Mouse (Mus musculus): ENCODE results near the gene Tbkbp1.
A peak's percentile ranks its signal among the peaks of the same experiment; 100 is the strongest.

The Tbkbp1 gene

DNA sequence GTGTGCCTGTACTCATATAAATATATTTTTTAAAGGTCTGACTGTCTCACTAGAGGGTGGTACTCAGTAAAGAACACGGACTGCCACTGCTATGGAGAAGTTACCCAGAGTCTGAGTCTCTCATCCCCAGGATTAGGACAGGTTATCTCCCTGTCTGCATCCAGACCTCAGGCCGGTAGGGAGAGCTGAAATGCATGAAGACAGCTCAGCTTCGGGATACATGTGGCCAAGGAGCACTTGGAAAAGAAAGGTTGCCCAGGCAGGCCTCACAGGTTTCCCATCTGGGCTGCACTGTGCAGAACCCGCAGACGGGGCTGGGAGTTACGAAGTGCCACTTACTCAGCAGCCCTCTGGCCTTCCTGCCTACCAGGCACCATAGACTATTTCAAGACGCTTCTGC lies 5.7 kb upstream of the Tbkbp1 start:
- DNase-seq (ENCODE audit: low spot score in 2 of 2), result no peak

GRCm38 (mm10) chr11:97152662-97153287 lies 1.5 kb upstream of the Tbkbp1 start:
- DNase-seq (ENCODE audit: low spot score in 2 of 2), result no peak

DNA sequence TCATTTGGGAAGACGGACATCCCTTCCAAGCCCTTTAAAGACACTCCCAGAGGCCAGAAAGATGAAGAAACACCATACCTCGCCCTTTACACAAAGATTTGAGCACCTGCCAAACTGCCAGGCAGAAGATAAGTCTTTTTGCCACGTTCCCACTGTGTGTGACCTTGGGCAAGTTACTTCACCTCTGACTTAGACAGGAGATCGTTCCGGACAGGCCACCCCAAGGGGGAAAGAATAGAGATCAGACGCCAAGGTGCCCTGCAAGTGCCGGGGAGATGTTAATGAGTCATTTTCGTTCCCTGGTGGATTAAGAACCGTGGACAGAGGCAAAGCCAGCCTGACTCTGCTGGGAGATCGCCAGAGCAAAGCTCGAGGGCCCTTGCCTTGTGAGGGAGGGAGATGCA lies 730 bp upstream of the Tbkbp1 start:
- DNase-seq (ENCODE audit: low spot score in 2 of 2), result no peak

- DNase-seq (ENCODE audit: low spot score in 2 of 2), result peak in 1 of 2 experiments; percentile 51
Measured at GRCm38 (mm10) chr11:97150411-97151330, 624 bp downstream of the Tbkbp1 start.

DNA sequence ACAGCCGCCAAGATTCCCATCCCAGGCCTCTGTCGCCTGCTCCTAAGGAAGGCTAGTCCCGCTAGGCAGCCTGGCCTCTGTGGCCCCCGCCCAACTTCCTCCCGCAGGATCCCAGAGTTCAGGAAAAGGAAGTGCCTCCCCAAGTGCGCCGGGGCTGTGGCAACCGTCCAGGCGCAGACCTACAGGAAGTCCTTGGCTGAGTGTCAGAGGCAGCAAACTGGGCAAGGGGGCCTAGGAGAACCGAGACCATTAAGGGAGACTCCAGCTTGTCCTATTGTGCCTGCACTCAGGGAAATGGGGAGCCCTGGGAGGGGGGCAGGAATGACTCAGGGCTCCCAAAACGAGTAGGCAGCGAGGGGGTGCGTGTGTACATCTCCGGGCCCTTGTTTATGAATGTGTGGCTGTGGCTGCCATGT lies 1.3 kb downstream of the Tbkbp1 start:
- peak; percentile 45 to 66 for DNase-seq (ENCODE audit: low spot score in 2 of 2)

- no peak for DNase-seq (ENCODE audit: low spot score in 2 of 2)
Measured at GRCm38 (mm10) chr11:97149026-97149425, 2.3 kb downstream of the Tbkbp1 start.

- DNase-seq (ENCODE audit: low spot score in 2 of 2), result no peak
Measured at GRCm38 (mm10) chr11:97148591-97148990, 2.7 kb downstream of the Tbkbp1 start.

- DNase-seq (ENCODE audit: low spot score in 2 of 2), result no peak
Measured at GRCm38 (mm10) chr11:97147333-97147732, 4.0 kb downstream of the Tbkbp1 start.

GRCm38 (mm10) chr11:97146724-97147123 lies 4.6 kb downstream of the Tbkbp1 start:
- peak; percentile 83 to 89 for DNase-seq (ENCODE audit: low spot score in 2 of 2)

- DNase-seq (ENCODE audit: low spot score in 2 of 2), result no peak
Measured at GRCm38 (mm10) chr11:97145951-97146350, 5.3 kb downstream of the Tbkbp1 start.

GRCm38 (mm10) chr11:97145320-97145719 lies 6.0 kb downstream of the Tbkbp1 start:
- DNase-seq (ENCODE audit: low spot score in 2 of 2), result no peak

GRCm38 (mm10) chr11:97143196-97143900 lies 7.9 kb downstream of the Tbkbp1 start:
- no peak for DNase-seq (ENCODE audit: low spot score in 2 of 2)

DNA sequence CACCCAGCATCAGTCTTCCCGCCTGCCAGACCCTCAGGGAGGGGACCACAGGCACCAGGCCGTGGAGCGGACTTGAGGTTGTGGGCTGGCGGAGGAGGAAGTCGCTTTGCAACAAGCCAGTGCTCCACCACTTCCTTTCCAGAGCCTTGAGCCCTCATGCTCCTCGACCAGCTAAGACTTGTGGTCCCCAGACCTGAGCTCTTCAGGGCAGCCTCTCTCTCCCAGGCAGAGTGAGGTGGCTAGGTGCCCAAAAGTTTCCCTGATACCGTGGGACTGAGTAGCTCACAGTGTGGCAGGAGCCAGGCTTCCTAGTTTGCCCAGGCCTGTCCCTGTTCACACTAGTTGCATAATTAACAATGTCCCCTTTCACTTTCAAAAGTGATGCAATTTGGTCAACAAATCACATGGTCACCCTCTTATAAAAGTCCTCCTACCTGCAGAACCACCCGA lies 9.1 kb downstream of the Tbkbp1 start:
- DNase-seq (ENCODE audit: low spot score in 2 of 2), result no peak

DNA sequence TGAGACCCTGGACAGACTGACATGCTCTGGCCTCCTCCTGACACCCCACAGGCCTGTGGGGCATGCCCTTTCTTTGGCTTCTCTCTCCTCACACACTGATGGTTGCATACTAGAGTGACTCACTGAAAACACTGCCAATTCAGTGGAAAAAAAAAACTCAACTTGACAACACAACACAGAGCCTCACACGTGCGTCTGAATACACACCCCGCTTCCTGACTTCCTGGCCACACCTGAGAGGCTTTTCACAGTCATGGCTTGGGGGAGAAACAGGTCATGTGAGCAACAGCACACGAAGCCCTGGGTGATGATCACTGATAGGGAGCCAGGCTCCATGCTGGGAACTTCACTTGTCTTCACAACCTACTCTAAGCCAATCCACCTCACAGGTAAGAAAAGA lies 10.5 kb downstream of the Tbkbp1 start:
- DNase-seq (ENCODE audit: low spot score in 2 of 2), result no peak

DNA sequence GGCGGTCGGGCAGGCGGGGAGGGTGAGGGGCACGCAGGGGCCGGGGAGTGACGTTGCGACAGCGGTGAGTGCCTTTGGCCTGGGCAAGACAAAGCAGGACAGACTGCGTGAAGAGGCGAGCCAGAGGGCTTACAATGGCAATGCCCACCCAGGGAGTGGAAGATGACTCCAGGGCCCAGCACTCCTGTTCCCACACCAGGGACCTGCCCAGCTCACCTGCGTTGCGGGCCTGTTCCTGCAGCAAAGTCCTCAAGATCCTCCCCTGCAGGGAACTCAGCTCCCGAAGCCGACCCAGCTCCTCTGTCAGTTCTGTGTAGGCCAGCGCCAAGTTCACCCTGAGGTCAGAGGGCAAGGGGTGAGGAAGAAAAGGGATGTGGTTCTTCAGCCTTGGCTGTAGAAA lies 12.0 kb downstream of the Tbkbp1 start:
- DNase-seq (ENCODE audit: low spot score in 2 of 2), result no peak

DNA sequence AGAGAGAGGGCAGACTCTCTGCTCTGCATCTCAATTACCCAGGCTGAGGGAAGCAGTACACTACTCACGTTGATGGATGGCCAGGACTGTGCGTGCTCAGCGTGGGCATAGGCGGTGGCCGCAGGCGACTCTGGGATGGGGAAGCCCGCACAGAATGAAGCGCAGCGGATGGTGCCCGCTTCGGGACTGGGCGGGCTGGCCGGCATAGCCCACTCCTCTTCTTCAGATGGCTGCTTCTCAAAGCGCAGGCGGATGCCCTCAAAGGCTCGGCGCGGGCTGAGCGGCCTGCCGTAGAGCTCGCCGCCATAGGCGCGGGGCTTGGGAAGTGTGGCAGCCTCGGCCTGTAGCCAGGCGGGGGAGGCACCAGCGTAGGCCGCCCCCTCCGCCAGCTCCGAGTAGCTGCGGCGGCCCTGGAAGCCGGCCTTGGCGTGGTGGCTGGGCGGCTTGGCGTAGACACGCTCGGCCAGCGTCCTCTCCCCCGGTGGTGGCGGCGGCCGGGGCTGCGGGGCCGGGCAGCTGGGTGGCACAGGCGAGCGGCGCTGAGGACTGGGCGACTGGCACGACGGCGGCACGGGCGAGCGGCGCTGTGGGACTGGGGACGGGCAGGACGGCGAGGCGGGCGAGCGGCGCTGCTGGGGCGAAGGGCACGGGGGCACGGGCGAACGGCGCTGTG lies 12.6 kb downstream of the Tbkbp1 start:
- DNase-seq (ENCODE audit: low spot score in 2 of 2), result peak; percentile 30 to 41

GRCm38 (mm10) chr11:97133270-97133669 lies 18.0 kb downstream of the Tbkbp1 start:
- DNase-seq (ENCODE audit: low spot score in 2 of 2), result no peak

DNA sequence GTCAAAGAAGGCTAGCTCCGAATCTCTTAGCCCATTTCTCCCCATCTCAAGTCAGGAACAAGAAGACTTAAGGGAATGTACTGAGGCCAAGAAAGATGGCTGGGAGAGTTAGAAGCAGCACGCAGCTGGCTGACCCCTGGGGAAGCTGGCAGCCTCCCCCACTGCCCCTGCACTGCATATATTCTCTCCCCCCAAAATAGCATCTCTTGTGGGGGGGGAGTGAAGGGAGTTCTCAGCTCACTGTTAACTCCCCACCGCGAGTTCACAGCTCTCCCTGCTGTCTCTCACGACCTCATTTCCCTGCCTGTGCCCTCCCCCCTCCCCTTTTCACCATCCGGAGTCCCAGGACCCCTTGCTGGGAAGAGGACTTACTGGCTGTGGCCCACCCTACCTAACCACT lies 19.1 kb downstream of the Tbkbp1 start:
- DNase-seq (ENCODE audit: low spot score in 2 of 2), result no peak

DNA sequence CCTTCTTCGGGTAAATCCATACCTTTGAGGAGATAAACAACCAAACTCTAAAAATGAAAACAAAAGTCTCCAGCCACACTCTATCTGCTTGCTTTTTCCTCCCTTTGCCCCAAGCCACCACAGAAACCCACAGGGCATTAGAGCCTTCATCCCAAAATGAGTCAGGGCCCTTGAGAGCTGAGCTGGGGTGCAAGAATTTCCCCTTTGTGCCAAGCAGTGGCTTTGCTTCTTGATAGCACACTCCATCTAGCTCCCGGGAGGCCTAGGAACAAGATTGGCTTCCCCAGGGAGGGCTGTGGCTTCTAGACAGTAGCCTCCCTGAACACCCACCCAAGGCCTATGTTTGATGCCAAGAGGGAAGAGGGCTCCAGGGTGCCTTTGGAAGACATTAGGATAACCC lies 19.6 kb downstream of the Tbkbp1 start:
- no peak for DNase-seq (ENCODE audit: low spot score in 2 of 2)

DNA sequence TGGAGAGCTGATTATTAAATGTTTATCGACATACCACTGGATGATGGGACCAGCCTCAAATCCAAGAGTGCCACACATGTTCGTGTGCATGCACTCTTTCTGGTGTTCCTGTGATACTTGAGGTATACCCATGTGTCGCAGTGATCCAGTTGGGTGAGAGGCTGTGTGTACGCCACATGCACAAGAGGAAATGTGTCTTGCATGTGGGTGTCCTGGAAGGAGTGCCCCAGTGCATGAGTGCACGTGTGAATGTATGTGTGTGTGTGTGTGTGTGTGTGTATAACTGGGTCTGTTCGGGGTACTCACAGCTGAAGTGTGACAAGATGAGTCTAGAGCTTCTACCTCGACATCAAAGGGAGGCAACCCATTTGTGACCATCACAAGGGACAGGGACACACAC lies 21.0 kb downstream of the Tbkbp1 start:
- DNase-seq (ENCODE audit: low spot score in 2 of 2), result no peak

- DNase-seq (ENCODE audit: low spot score in 2 of 2), result no peak
Measured at GRCm38 (mm10) chr11:97128956-97129355, 22.3 kb downstream of the Tbkbp1 start.
